Mouse (Mus musculus) forebrain, embryonic 10.5 days (tissue): ENCODE results near the gene Olfr56. TPM values are rescaled to one million over a fixed set of nuclear protein-coding genes. Genes with fewer than 3 reads are reported as not detected.

ENCODE experiments used
- DNase-seq: peaks from one replicate; pipeline ENCODE4 v3.0.0-alpha.2; 2017; ENCODE audit warnings: low spot score; ENCODE audit errors: extremely low spot score
- H3K27ac ChIP-seq: fragments of 300-500 bp; sonication (generic); 2 replicates; pipeline ENCODE4 v1.5.1; 2016; ENCODE audit warnings: mild to moderate bottlenecking
- H3K27me3 ChIP-seq: fragments of 300-500 bp; sonication (generic); 2 replicates; pipeline ENCODE4 v1.6.1; 2016; ENCODE audit warnings: mild to moderate bottlenecking; ENCODE audit not compliant: poor library complexity, severe bottlenecking
- H3K36me3 ChIP-seq: fragments of 300-500 bp; sonication (generic); replicated peaks from 2 replicates; pipeline ENCODE4 v1.6.1; 2016; ENCODE audit warnings: mild to moderate bottlenecking, moderate library complexity
- H3K4me1 ChIP-seq: fragments of 300-500 bp; sonication (generic); 2 replicates; pipeline ENCODE4 v1.6.1; 2016
- H3K4me3 ChIP-seq: fragments of 300-500 bp; sonication (generic); 2 replicates; pipeline ENCODE4 v1.5.1; 2016; ENCODE audit warnings: mild to moderate bottlenecking, moderate library complexity
- H3K9me3 ChIP-seq: fragments of 300-500 bp; sonication (generic); 2 replicates; pipeline ENCODE4 v1.6.1; 2016; ENCODE audit warnings: mild to moderate bottlenecking, moderate library complexity
- WGBS: fragments of 180-500 bp; shearing (Covaris S2); methylation state at CpG from one replicate; pipeline ENCODE4 v1.1.7; 2016; 5-methylcytosine and 5-hydroxymethylcytosine counted together
- polyA plus RNA-seq: library from polyadenylated mRNA; unstranded; fragments of >200 nt; fragmentation: Nextera tagmentation; extraction: Ambion mirVana; gene quantifications from 2 replicates; pipeline ENCODE4 v1.2.1, GENCODE M21; 2016

Olfr56 gene
- polyA plus RNA-seq, 1 experiment from 2014 or later = not detected

DNA sequence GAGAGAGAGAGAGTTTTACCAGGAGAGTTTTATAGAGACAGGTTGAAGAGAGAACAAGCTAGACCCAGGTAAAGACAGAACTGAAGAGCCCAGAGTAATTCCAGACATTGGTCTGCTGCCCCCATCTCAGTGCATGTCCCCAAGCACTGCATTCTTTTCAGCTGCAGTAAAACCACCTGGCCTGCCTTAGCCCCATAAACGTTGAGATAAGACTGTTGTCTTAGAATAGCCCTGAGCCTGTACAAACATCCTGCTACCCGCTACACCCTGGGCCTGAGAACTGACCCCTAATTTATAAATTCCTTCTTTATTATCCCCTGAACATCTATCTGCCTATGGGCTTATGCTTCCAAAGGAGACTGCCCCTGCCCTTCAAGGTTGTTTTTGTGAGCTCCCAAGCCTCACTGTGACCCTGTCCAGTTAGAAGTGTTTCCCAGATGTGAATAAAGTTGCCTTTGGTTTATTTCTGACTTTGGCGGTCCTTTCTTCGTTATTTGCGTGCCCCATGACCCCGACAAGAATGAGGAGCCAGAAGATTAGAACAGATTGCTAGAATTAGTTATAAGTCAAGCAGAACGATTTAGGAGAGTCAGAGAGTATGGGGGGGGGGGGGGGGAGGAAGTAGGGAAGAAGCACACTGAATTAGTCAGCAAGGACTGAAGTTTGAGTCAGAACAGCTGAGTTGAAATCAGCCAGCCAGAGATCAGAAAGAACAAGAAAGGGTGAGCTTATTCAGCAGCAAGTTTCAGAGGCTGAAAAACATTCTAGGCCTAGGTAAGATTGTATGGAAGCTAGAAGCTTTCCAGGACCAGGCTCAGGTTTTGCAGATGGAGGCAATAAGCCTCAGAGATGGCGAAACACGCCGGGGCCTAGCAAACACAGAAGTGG lies 129.2 kb downstream of the Olfr56 start:
- Histone ChIP-seq H3K9me3 (no peaks in the 10 kb centered on the region), H3K36me3 (no peaks in the 10 kb centered on the region), H3K4me1 (peaks cover 12% of the 10 kb centered on the region; the same call in 1 of the 2 replicates), H3K27me3 (no peaks in the 10 kb centered on the region), H3K27ac (no peak overlapping the region), H3K4me3 (no peak overlapping the region)
- 64% methylated on average over 10 of the region's 10 CpGs for WGBS
- DNase-seq = no peak

DNA sequence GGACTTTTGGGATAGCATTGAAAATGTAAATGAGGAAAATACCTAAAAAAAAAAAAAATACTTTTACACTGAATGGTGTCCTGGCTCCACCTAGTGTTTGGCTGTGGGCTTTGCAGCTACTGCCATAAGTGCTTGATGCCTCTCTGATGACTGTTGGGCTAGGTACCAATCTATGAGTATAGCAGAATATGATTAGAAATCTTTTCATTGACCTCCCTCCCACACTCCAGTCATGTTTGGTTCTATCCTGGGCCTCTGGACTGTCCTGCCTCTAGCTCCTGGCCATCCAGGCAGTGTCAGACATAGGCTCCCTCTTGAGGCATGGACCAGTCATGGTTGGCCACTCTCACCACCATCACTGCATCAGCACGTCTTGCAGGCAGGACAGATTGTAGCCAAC lies 130.1 kb downstream of the Olfr56 start:
- whole genome bisulfite sequencing = 47% methylated on average over 1 of the region's 1 CpGs
- 0 out of 2 replicates have a peak, but pooled peaks cover 7% of the 10 kb centered on the region for H3K4me1 ChIP-seq
- H3K27me3 ChIP-seq = no peaks in the 10 kb centered on the region
- H3K4me3 ChIP-seq = no peak overlapping the region
- H3K36me3 ChIP-seq = no peaks in the 10 kb centered on the region
- H3K27ac ChIP-seq = no peak overlapping the region
- DNase-seq = no peak
- no peaks in the 10 kb centered on the region for H3K9me3 ChIP-seq

- no peaks in the 10 kb centered on the region for H3K9me3 ChIP-seq
- 77% methylated on average over 1 of the region's 1 CpGs for WGBS
- H3K4me1 ChIP-seq = 0 out of 2 replicates have a peak, but pooled peaks cover 7% of the 10 kb centered on the region
- H3K4me3 ChIP-seq = no peak overlapping the region
- no peaks in the 10 kb centered on the region for H3K36me3 ChIP-seq
- no peak overlapping the region for H3K27ac ChIP-seq
- no peaks in the 10 kb centered on the region for H3K27me3 ChIP-seq
- DNase-seq = no peak
Observed at GRCm38 (mm10) chr11:49111000-49111399, 132.3 kb downstream of the Olfr56 start.

GRCm38 (mm10) chr11:49112624-49113219 lies 134.0 kb downstream of the Olfr56 start:
- Histone ChIP-seq H3K4me1 (0 out of 2 replicates have a peak, but pooled peaks cover 6% of the 10 kb centered on the region), H3K27ac (no peak overlapping the region), H3K27me3 (no peaks in the 10 kb centered on the region), H3K4me3 (no peak overlapping the region), H3K36me3 (no peaks in the 10 kb centered on the region), H3K9me3 (no peaks in the 10 kb centered on the region)
- no peak for DNase-seq
- 85% methylated on average over 6 of the region's 6 CpGs for WGBS

DNA sequence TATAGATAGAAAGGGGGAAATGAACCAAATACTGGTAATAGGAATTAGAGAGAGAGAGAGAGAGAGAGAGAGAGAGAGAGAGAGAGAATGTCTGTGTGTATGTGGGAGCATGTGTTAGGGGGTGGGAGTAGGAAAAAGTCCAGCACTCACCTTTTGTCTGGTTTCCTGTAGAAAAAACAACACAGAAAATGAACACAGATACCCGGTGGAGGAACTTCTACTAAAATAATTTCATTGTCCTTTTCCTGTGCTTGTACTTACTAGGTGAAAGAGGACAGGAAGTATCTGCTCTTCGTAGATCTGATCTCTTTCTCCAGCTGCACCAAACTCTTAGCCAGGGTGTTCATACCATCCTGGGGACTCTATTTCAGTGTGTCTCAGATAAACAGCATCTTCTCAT lies 135.5 kb downstream of the Olfr56 start:
- no peaks in the 10 kb centered on the region for H3K36me3 ChIP-seq
- no peaks in the 10 kb centered on the region for H3K27me3 ChIP-seq
- no peak for DNase-seq
- 80% methylated on average over 2 of the region's 2 CpGs for WGBS
- H3K9me3 ChIP-seq = no peaks in the 10 kb centered on the region
- no peak overlapping the region for H3K4me3 ChIP-seq
- H3K27ac ChIP-seq = no peak overlapping the region
- H3K4me1 ChIP-seq = no peaks in the 10 kb centered on the region

GRCm38 (mm10) chr11:49114774-49115173 lies 136.1 kb downstream of the Olfr56 start, which contains the start of gene Olfr1396:
Gene Olfr1396, minus strand, starts transcription at chr11:49114874.
- H3K4me3 ChIP-seq = no peak within 1 kb of the TSS
- H3K4me1 ChIP-seq = no peaks in the 10 kb centered on the region
- H3K27ac ChIP-seq = no peak within 1 kb of the TSS
- DNase-seq = no peak
- no peaks in the 10 kb centered on the region for H3K9me3 ChIP-seq
- no peaks in the 10 kb centered on the region for H3K36me3 ChIP-seq
- no peaks in the 10 kb centered on the region for H3K27me3 ChIP-seq

DNA sequence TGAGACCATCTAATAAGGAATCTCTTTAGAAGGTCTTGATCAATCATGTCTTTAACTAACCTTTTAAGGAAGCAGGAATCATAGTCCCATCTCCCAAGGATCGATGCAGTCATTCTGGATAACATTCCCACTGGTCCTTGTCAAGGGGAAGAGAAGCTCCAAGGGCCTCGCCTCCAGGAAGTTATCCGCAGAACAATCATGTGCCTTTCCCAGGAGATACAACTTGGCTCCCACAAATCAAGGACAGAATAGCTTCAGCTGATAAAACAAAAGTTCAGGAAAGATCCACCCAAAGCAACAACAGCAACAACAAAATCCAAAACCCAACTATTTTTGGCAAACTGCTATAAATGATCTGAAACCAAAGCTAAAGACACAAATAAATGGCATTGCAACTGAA lies 140.9 kb downstream of the Olfr56 start:
- Histone ChIP-seq H3K27me3 (no peaks in the 10 kb centered on the region), H3K9me3 (no peaks in the 10 kb centered on the region), H3K36me3 (no peaks in the 10 kb centered on the region), H3K4me1 (no peaks in the 10 kb centered on the region), H3K27ac (no peak overlapping the region), H3K4me3 (no peak overlapping the region)
- 80% methylated on average over 3 of the region's 3 CpGs for WGBS
- DNase-seq = no peak

DNA sequence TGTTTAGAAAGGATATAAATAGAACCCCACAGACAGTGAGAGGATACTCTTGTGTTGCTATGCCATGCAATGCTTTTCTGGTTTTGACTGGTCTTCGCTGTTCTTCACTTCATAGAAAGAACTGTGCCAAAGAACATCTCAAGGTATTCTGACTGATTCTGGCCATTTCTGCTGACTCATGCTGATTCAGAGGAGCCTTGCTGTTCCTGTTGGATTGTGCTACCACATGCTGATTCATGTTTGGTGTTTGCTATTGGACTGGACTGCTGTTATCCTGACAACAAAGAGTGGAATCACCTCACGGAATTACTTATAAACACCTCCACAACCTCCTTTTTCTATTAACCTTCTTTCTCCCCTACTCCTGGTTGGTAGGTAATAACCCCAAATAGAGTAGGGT lies 145.5 kb downstream of the Olfr56 start:
- Histone ChIP-seq H3K4me1 (no peaks in the 10 kb centered on the region), H3K4me3 (no peak overlapping the region), H3K36me3 (no peaks in the 10 kb centered on the region), H3K27ac (no peak overlapping the region), H3K9me3 (no peaks in the 10 kb centered on the region), H3K27me3 (no peaks in the 10 kb centered on the region)
- DNase-seq = no peak
- WGBS = 90% methylated on average over 2 of the region's 2 CpGs

DNA sequence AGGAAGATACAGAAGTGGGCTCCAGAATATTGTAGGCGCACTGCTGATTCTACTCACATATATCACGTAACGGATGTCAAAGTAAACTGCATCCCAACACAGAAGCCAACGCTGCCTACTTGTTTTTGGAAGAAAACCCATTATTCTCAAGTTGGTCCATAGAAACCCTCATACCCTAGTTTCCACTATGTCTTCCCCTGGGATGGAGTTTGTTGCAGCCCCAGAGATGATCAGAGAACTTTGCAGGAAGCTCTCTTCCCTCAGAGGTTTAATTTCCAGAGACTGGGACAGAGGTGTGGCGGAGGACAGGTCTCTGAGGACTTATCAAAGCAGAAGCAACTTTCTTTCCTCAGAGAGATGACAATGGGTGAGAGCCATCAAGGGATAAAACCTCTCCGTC lies 163.3 kb downstream of the Olfr56 start, which contains the start of gene Olfr1395:
TSS of gene Olfr1395 (plus strand) at position 301 of the 400 bp plus-strand sequence.
- 97% methylated on average over 6 of the region's 6 CpGs for WGBS

DNA sequence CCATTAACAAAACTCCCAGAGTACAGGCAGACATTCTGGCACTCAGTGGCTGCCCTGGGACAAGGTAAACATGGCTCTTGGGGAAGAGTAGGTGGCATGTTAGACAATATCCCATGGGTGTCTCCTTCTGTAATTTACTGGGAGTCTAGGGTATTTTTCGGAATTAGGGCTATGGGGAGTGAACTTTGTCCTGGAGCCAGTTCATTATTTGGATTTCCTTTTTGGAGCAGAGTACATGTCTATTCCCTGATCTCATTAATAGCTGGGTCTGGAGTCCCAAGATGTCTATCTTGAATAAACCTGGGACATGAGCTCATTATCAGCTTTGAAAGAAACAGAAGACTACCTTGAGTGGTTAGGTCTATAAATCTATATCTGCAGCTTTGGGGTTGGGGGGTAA lies 175.4 kb downstream of the Olfr56 start, which contains the start of gene Olfr1394:
TSS of gene Olfr1394 (plus strand) at position 301 of the 400 bp plus-strand sequence.
- no peaks in the 10 kb centered on the region for H3K9me3 ChIP-seq
- H3K4me3 ChIP-seq = no peak within 1 kb of the TSS
- H3K4me1 ChIP-seq = no peaks in the 10 kb centered on the region
- H3K27ac ChIP-seq = no peak within 1 kb of the TSS
- no peaks in the 10 kb centered on the region for H3K27me3 ChIP-seq
- 94% methylated on average over 1 of the region's 1 CpGs for WGBS
- no peak for DNase-seq
- H3K36me3 ChIP-seq = no peaks in the 10 kb centered on the region

More for the DNA sequence above, 163.3 kb downstream of the Olfr56 start, which contains the start of gene Olfr1395:
- H3K27me3 ChIP-seq = no peaks in the 10 kb centered on the region
- no peak for DNase-seq
- no peaks in the 10 kb centered on the region for H3K9me3 ChIP-seq
- H3K4me1 ChIP-seq = no peaks in the 10 kb centered on the region
- H3K27ac ChIP-seq = no peak within 1 kb of the TSS
- no peaks in the 10 kb centered on the region for H3K36me3 ChIP-seq
- H3K4me3 ChIP-seq = no peak within 1 kb of the TSS

DNA sequence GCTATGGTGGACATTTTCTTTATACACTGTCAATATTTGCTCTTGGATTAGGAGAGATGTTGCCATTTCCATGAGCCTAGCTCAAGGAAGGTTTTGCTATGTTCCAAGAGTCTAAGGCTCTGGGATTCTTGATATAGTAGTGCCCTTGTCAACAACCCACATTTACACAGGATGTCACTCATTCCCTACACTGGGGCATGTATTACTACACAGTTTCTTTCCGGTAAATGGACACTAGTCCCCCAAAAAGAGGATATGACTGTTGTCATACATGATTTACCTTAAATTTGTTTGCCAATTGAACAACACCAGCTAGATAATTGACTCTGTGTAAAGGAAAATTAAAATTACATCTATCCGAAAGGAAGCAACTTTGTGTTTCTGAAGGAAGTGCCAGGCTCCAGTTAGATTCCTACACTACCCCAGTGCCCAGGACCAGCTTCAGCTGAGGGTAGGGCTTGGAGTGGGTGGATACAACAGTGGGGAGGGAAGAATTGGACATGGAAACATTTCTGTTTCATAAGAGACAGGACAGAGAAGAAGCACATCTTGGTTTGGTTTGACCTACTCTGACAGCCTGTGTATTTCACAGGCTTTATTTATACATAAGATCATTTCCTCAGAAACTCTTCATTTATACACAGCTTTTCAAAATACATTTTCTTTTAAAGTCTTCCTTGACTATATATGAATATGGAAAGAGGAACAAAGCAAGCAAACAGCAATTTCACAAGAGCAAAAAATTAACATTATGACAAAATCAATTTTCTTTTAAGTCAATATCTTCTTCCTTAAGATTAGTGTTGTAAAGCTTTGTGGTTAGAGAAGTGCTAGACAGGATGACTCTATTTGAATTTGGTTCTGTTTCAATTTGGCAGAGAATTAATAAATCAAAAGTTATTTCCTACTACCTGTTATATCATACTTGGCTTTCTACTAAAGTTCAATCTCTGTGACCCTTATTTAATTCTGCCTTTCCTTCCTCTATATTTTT lies 178.4 kb downstream of the Olfr56 start:
- Histone ChIP-seq H3K36me3 (no peaks in the 10 kb centered on the region), H3K27ac (no peak overlapping the region), H3K4me3 (no peak overlapping the region), H3K27me3 (no peaks in the 10 kb centered on the region), H3K9me3 (no peaks in the 10 kb centered on the region), H3K4me1 (no peaks in the 10 kb centered on the region)
- DNase-seq = no peak
- WGBS = 91% methylated on average over 2 of the region's 2 CpGs
